Mouse (Mus musculus): ENCODE data around the gene Ankzf1.

GRCm38 (mm10) chr1:75187126-75187525 lies 4.8 kb upstream of the Ankzf1 start:
- no peak for TF ChIP-seq CTCF (IDR thresholded peaks at IDR 0.05; ENCODE audit: extremely low read depth, insufficient read depth, low read length)
- TF ChIP-seq POLR2A (IDR thresholded peaks at IDR 0.05; ENCODE audit: extremely low read depth, insufficient read depth, low read length), result no peak
